Mouse (Mus musculus): ENCODE measurements at regions not wholly inside any gene's neighbourhood (a gene's known extent, or its start where the extent isn't known, plus 50 kb on each side); places are given as distances from the start of the nearest gene placed in this dataset.

DNA sequence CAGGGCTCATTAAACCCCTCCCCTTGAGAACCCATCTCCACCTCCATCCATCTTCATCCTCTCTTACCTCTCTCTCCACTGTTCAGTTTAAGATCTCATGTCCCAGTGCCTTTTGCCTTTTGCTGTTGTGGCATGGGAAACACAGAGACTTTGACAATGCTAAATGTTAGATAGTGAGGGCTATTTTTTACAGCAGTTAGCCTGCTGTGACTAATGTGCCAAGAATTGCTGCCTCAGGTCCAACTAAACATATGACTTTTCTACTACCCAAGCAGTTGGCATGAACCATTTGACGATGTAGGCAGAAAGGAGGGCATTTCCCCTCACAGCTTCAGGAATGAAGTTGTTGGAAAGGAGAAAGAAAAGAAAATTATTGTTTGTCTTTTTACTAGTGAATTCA is 389.6 kb downstream of the Lpin1 start:
- no peaks in the 10 kb centered on the region for H3K27me3 ChIP-seq (ENCODE audit: control insufficient read depth, insufficient read depth, low read length)
- no peak overlapping the region for H3K27ac ChIP-seq (replicated peaks; ENCODE audit: low read depth, low read length)
- no peak overlapping the region for H3K4me2 ChIP-seq (ENCODE audit: low read depth, severe bottlenecking)
- no peak overlapping the region for H3K9ac ChIP-seq (ENCODE audit: low read length)
- ATAC-seq (ENCODE audit: insufficient number of reproducible peaks, low FRiP score, low TSS enrichment, low read depth) (no peak), DNase-seq (ENCODE audit: low spot score) (no peak)
- no peaks in the 10 kb centered on the region for H3K9me3 ChIP-seq (ENCODE audit: control insufficient read depth, low read length)
- H3K4me3 ChIP-seq (ENCODE audit: low read depth, low read length), result no peak overlapping the region
- 94% methylated on average over 1 of the region's 1 CpGs for WGBS
- H3K36me3 ChIP-seq (ENCODE audit: control insufficient read depth, insufficient read depth, low read length), result no peaks in the 10 kb centered on the region
- no peaks in the 10 kb centered on the region for H3K4me1 ChIP-seq (ENCODE audit: control insufficient read depth, insufficient read depth, low read length)

DNA sequence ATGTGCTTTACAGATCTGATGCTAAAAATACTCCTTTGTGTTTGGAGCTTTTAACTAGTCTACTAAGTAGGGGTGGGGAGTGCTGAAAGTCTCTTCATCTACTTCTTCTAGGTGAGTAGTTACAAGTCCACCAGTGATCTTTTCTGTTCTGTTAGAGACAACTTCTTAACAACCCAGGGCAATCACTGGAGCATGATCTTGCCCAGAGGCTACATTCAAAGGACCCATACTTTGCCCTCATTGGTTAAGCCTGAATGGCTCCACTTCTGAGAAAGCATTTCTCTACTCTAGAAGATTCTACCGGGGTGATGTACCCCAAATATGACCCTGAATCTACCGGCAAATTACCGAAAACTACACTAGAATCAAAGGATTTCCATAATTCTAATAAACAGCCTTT is 390.2 kb downstream of the Lpin1 start:
- Histone ChIP-seq H3K36me3 (ENCODE audit: control insufficient read depth, insufficient read depth, low read length) (no peaks in the 10 kb centered on the region), H3K9ac (ENCODE audit: low read length) (no peak overlapping the region), H3K4me2 (ENCODE audit: low read depth, severe bottlenecking) (no peak overlapping the region), H3K4me1 (ENCODE audit: control insufficient read depth, insufficient read depth, low read length) (no peaks in the 10 kb centered on the region), H3K27me3 (ENCODE audit: control insufficient read depth, insufficient read depth, low read length) (no peaks in the 10 kb centered on the region), H3K9me3 (ENCODE audit: control insufficient read depth, low read length) (no peaks in the 10 kb centered on the region), H3K4me3 (ENCODE audit: low read depth, low read length) (no peak overlapping the region), H3K27ac (replicated peaks; ENCODE audit: low read depth, low read length) (no peak overlapping the region)
- DNase-seq (ENCODE audit: low spot score) (no peak), ATAC-seq (ENCODE audit: insufficient number of reproducible peaks, low FRiP score, low TSS enrichment, low read depth) (no peak)
- 89% methylated on average over 3 of the region's 3 CpGs for WGBS

DNA sequence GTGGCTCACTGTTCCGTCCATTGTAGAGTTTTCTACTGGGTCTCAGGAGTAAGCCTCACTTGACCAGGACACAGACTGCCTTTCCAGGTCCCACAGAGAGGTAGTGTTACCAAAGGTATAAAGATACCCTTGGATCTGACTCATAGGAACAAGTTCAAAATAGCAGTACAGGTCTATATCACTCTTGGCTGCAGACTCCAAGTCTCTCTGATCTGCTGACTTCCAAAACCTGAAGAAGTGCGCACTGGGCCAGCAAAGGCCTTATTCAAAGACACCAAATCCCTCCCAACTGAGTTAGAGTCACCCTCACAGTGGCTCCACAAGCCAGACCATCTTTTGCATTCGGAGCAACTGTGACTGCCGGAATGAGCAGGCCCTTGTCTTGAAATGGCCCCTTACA is 391.9 kb downstream of the Lpin1 start:
- Histone ChIP-seq H3K27me3 (ENCODE audit: control insufficient read depth, insufficient read depth, low read length) (no peaks in the 10 kb centered on the region), H3K4me1 (ENCODE audit: control insufficient read depth, insufficient read depth, low read length) (no peaks in the 10 kb centered on the region), H3K9ac (ENCODE audit: low read length) (no peak overlapping the region), H3K4me3 (ENCODE audit: low read depth, low read length) (no peak overlapping the region), H3K36me3 (ENCODE audit: control insufficient read depth, insufficient read depth, low read length) (no peaks in the 10 kb centered on the region), H3K27ac (replicated peaks; ENCODE audit: low read depth, low read length) (no peak overlapping the region), H3K9me3 (ENCODE audit: control insufficient read depth, low read length) (no peaks in the 10 kb centered on the region), H3K4me2 (ENCODE audit: low read depth, severe bottlenecking) (no peak overlapping the region)
- 93% methylated on average over 4 of the region's 4 CpGs for WGBS
- DNase-seq (ENCODE audit: low spot score) (no peak), ATAC-seq (ENCODE audit: insufficient number of reproducible peaks, low FRiP score, low TSS enrichment, low read depth) (no peak)

DNA sequence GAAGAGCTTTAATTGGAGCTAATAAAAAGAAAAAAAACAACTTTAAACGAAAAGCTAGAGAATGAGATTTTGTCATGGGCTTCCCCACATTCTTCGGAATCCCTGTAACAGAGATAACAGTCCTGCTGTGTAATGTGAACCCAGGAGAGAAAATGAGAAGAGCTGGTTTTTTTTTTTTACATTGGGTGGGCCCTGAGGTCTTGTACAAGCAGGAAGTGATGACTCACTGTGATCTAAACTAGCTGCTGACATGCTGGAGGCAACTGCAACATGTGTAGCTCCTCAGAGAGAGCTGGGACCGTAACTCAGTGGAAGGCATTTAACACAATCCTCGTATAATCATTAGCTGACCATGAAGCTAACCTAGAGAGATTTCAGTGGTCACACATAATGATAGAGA is 393.8 kb upstream of the Trib2 start:
- Histone ChIP-seq H3K4me1 (ENCODE audit: control insufficient read depth, insufficient read depth, low read length) (no peaks in the 10 kb centered on the region), H3K4me2 (ENCODE audit: low read depth, severe bottlenecking) (no peak overlapping the region), H3K9ac (ENCODE audit: low read length) (no peak overlapping the region), H3K27me3 (ENCODE audit: control insufficient read depth, insufficient read depth, low read length) (no peaks in the 10 kb centered on the region), H3K9me3 (ENCODE audit: control insufficient read depth, low read length) (no peaks in the 10 kb centered on the region), H3K27ac (replicated peaks; ENCODE audit: low read depth, low read length) (no peak overlapping the region), H3K36me3 (ENCODE audit: control insufficient read depth, insufficient read depth, low read length) (no peaks in the 10 kb centered on the region), H3K4me3 (ENCODE audit: low read depth, low read length) (no peak overlapping the region)
- DNase-seq (ENCODE audit: low spot score), result no peak
- no peak for ATAC-seq (ENCODE audit: insufficient number of reproducible peaks, low FRiP score, low TSS enrichment, low read depth)
- 56% methylated on average over 4 of the region's 4 CpGs for WGBS

DNA sequence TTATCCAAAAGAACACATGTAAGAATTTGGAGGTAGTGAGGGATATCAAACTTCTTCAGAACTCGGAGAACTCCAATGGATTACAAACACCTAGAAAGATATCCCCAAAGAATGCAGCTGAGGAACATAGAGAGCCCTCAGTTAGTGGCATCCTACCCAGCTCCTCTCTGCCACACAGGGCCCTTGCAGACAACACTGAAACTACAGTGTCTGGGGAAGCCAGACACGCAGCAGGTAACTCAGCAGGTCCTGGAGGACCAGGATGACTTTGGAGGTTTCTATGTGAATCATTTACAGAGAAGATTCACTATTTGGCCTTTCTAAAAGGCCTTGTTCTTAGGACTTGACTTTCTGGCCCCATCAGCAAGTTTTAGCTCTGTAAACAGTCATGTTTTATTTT is 393.4 kb upstream of the Trib2 start:
- Histone ChIP-seq H3K27me3 (ENCODE audit: control insufficient read depth, insufficient read depth, low read length) (no peaks in the 10 kb centered on the region), H3K9ac (ENCODE audit: low read length) (no peak overlapping the region), H3K27ac (replicated peaks; ENCODE audit: low read depth, low read length) (no peak overlapping the region), H3K4me1 (ENCODE audit: control insufficient read depth, insufficient read depth, low read length) (no peaks in the 10 kb centered on the region), H3K36me3 (ENCODE audit: control insufficient read depth, insufficient read depth, low read length) (no peaks in the 10 kb centered on the region), H3K9me3 (ENCODE audit: control insufficient read depth, low read length) (no peaks in the 10 kb centered on the region), H3K4me3 (ENCODE audit: low read depth, low read length) (no peak overlapping the region), H3K4me2 (ENCODE audit: low read depth, severe bottlenecking) (no peak overlapping the region)
- no peak for DNase-seq (ENCODE audit: low spot score)
- 76% methylated on average over 2 of the region's 2 CpGs for WGBS
- ATAC-seq (ENCODE audit: insufficient number of reproducible peaks, low FRiP score, low TSS enrichment, low read depth), result no peak

DNA sequence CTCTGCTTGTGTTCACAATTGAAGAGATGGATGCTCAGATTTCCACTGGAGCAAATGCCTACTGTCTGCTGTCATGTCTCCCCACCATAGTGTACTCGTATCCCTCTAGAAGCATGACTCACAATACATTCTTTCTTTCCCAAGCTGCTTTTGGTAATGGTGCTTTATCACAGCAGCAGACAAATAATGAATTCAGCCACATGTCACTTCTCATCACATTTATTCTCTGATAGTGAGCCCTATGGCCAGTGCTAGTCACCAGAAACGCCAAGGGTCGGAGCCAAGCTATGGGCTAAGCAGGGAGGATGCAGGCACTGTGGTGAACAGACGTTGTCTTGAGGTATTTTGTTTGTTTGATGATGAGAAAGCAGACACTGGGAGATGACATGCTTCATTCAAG is 388.2 kb upstream of the Trib2 start:
- no peaks in the 10 kb centered on the region for H3K9me3 ChIP-seq (ENCODE audit: control insufficient read depth, low read length)
- H3K27me3 ChIP-seq (ENCODE audit: control insufficient read depth, insufficient read depth, low read length), result no peaks in the 10 kb centered on the region
- 90% methylated on average over 4 of the region's 4 CpGs for WGBS
- H3K4me2 ChIP-seq (ENCODE audit: low read depth, severe bottlenecking), result no peak overlapping the region
- H3K4me3 ChIP-seq (ENCODE audit: low read depth, low read length), result no peak overlapping the region
- DNase-seq (ENCODE audit: low spot score) (no peak), ATAC-seq (ENCODE audit: insufficient number of reproducible peaks, low FRiP score, low TSS enrichment, low read depth) (no peak)
- no peaks in the 10 kb centered on the region for H3K4me1 ChIP-seq (ENCODE audit: control insufficient read depth, insufficient read depth, low read length)
- H3K36me3 ChIP-seq (ENCODE audit: control insufficient read depth, insufficient read depth, low read length), result no peaks in the 10 kb centered on the region
- no peak overlapping the region for H3K9ac ChIP-seq (ENCODE audit: low read length)
- H3K27ac ChIP-seq (replicated peaks; ENCODE audit: low read depth, low read length), result no peak overlapping the region

DNA sequence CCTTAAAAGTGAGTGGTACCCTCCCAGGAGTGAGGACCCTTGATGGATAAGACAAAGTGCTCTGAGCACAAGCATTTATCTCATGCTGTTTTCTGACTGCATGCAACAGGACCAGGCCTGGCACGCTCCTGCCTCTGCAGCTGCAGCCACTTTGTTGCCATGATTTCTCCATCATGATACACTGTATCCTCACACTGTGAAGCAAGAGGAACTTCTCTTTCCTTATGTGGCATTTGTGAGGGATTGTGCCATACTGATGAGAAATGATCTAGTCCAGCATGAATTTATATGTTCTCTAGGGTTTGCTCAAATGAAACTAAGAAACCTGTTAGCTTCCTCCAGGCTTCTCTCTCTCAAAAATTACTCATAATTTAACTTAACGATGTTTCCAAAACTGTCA is 380.2 kb upstream of the Trib2 start:
- Histone ChIP-seq H3K27me3 (ENCODE audit: control insufficient read depth, insufficient read depth, low read length) (no peaks in the 10 kb centered on the region), H3K27ac (replicated peaks; ENCODE audit: low read depth, low read length) (no peak overlapping the region), H3K4me3 (ENCODE audit: low read depth, low read length) (no peak overlapping the region), H3K36me3 (ENCODE audit: control insufficient read depth, insufficient read depth, low read length) (no peaks in the 10 kb centered on the region), H3K4me2 (ENCODE audit: low read depth, severe bottlenecking) (no peak overlapping the region), H3K9ac (ENCODE audit: low read length) (no peak overlapping the region), H3K9me3 (ENCODE audit: control insufficient read depth, low read length) (no peaks in the 10 kb centered on the region), H3K4me1 (ENCODE audit: control insufficient read depth, insufficient read depth, low read length) (no peaks in the 10 kb centered on the region)
- no peak for DNase-seq (ENCODE audit: low spot score)
- ATAC-seq (ENCODE audit: insufficient number of reproducible peaks, low FRiP score, low TSS enrichment, low read depth), result no peak
- 93% methylated on average over 2 of the region's 2 CpGs for WGBS

DNA sequence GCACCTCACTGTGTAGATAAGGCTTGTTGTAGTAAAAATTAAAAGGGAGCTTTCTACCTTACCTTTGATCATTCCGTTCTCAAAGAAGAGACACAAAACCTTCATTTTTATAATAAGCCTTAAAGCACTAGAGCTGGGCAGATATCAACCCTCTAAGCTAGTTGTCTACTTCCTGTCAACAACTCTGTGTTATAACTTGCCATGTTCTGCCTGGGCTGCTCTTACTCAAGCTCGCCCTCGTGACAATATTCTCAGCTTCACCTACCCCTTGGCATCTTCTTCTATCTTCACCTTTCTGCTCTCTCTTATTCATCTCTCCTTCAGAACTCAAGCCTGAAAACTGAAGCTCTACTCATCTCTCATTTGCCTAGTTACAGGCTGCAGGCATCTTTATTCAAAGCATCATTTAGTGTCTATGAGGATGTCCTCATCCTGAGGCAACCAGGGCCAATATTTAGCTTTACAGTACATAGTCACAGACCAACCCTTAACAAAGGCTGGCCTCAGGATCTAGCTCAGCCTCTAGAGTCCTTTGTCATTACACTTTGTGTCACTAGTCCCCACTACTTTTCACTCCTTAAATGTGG is 375.2 kb upstream of the Trib2 start:
- no peak overlapping the region for H3K27ac ChIP-seq (replicated peaks; ENCODE audit: low read depth, low read length)
- 86% methylated on average over 3 of the region's 3 CpGs for WGBS

DNA sequence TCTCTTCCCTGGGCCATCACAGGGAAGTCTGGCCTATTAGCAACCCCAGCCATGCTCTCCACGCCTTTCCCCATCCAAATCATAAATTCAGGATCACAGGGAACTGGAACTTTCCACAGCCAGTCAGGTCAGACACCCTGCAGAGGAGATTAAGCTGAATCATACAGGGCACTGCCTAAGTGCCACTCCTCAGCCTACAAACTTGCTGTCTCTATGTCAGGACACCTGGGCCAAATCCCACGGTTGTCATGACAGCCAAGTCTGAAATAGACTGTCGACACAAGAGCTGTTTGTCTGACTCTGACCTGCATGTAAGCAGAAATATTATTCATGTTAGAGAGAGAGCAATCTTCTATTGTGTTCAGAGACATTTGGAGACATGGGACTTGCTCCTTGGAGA is 374.0 kb upstream of the Trib2 start:
- no peak overlapping the region for H3K4me3 ChIP-seq (ENCODE audit: low read depth, low read length)
- H3K4me1 ChIP-seq (ENCODE audit: control insufficient read depth, insufficient read depth, low read length), result no peaks in the 10 kb centered on the region
- ATAC-seq (ENCODE audit: insufficient number of reproducible peaks, low FRiP score, low TSS enrichment, low read depth) (no peak), DNase-seq (ENCODE audit: low spot score) (no peak)
- no peak overlapping the region for H3K27ac ChIP-seq (replicated peaks; ENCODE audit: low read depth, low read length)
- no peaks in the 10 kb centered on the region for H3K9me3 ChIP-seq (ENCODE audit: control insufficient read depth, low read length)
- H3K36me3 ChIP-seq (ENCODE audit: control insufficient read depth, insufficient read depth, low read length), result no peaks in the 10 kb centered on the region
- no peak overlapping the region for H3K9ac ChIP-seq (ENCODE audit: low read length)
- 68% methylated on average over 3 of the region's 3 CpGs for WGBS
- H3K27me3 ChIP-seq (ENCODE audit: control insufficient read depth, insufficient read depth, low read length), result no peaks in the 10 kb centered on the region
- H3K4me2 ChIP-seq (ENCODE audit: low read depth, severe bottlenecking), result no peak overlapping the region

More for the DNA sequence above, 375.2 kb upstream of the Trib2 start:
- no peak overlapping the region for H3K9ac ChIP-seq (ENCODE audit: low read length)
- H3K4me1 ChIP-seq (ENCODE audit: control insufficient read depth, insufficient read depth, low read length), result no peaks in the 10 kb centered on the region
- H3K9me3 ChIP-seq (ENCODE audit: control insufficient read depth, low read length), result no peaks in the 10 kb centered on the region
- H3K4me3 ChIP-seq (ENCODE audit: low read depth, low read length), result no peak overlapping the region
- H3K36me3 ChIP-seq (ENCODE audit: control insufficient read depth, insufficient read depth, low read length), result no peaks in the 10 kb centered on the region
- no peaks in the 10 kb centered on the region for H3K27me3 ChIP-seq (ENCODE audit: control insufficient read depth, insufficient read depth, low read length)
- H3K4me2 ChIP-seq (ENCODE audit: low read depth, severe bottlenecking), result no peak overlapping the region
- ATAC-seq (ENCODE audit: insufficient number of reproducible peaks, low FRiP score, low TSS enrichment, low read depth) (no peak), DNase-seq (ENCODE audit: low spot score) (no peak)
